Comparison of ENCODE assay signal across 22 mouse cellular contexts in genomic region chr3:100365354-100365945, GRCm38 (mm10).
A peak's percentile ranks its signal among the peaks of the same experiment; 100 is the strongest.
DNase-seq lines count a peak whose midpoint lies in the region; ATAC-seq and TF ChIP-seq lines count a peak whose summit lies in the region.
"Had no signal": no experiment of that assay in that cellular context is flagged by ENCODE, and none has a peak within 500 bp of the region (broad histone marks: within the 10 kb centered on the region; RNA-seq: fewer than 3 reads in every experiment).

No protein-coding gene starts in this region.

- no peak overlapping the region for H3K4me2 ChIP-seq in kidney, postnatal 0 days (ENCODE audit: low read length)
- no peak overlapping the region for H3K4me2 ChIP-seq in stomach, embryonic 15.5 days
- H3K4me2 ChIP-seq in stomach, postnatal 0 days (replicated peaks; ENCODE audit: low read depth) = no peak overlapping the region
- H3K4me2 ChIP-seq in limb, embryonic 12.5 days = no peak overlapping the region
- no peak overlapping the region for H3K4me2 ChIP-seq in stomach, embryonic 16.5 days (ENCODE audit: low read depth, low read length)
- H3K4me2 ChIP-seq in heart, embryonic 12.5 days = no peak overlapping the region
- H3K4me2 ChIP-seq: embryonic facial prominence, embryonic 12.5 days; heart, embryonic 11.5 days; hindbrain, embryonic 13.5 days; liver, embryonic 13.5 days; midbrain, embryonic 15.5 days; neural tube, embryonic 15.5 days had no signal

- no peaks in the 10 kb centered on the region for H3K9me3 ChIP-seq in kidney, postnatal 0 days (replicated peaks; ENCODE audit: low read length)
- no peaks in the 10 kb centered on the region for H3K9me3 ChIP-seq in stomach, embryonic 15.5 days
- H3K9me3 ChIP-seq in stomach, postnatal 0 days (ENCODE audit: control insufficient read depth, low read length) = no peaks in the 10 kb centered on the region
- H3K9me3 ChIP-seq in limb, embryonic 12.5 days = no peaks in the 10 kb centered on the region
- no peaks in the 10 kb centered on the region for H3K9me3 ChIP-seq in stomach, embryonic 16.5 days (replicated peaks; ENCODE audit: control insufficient read depth, low read length)
- no peaks in the 10 kb centered on the region for H3K9me3 ChIP-seq in heart, embryonic 12.5 days (replicated peaks)
- H3K9me3 ChIP-seq: embryonic facial prominence, embryonic 12.5 days; hindbrain, embryonic 13.5 days; liver, embryonic 13.5 days; midbrain, embryonic 15.5 days; neural tube, embryonic 15.5 days had no signal

- peak; percentile 62 for DNase-seq in kidney, postnatal 0 days (ENCODE audit: low spot score)
- no peak for DNase-seq in kidney, adult 9 months
- DNase-seq in stomach, postnatal 0 days (ENCODE audit: low spot score) = no peak
- DNase-seq in spleen, postnatal 4 days (ENCODE audit: low spot score in 2 of 2) = no peak
- DNase-seq: adrenal gland, adult 8-10 months; cerebellum, adult 9-11 months; heart, postnatal 14 days; liver, embryonic 13.5 days; right cerebral cortex, postnatal 14 days; thymus, adult 18-20 months had no signal

- no peaks in the 10 kb centered on the region for H3K36me3 ChIP-seq in kidney, postnatal 0 days (ENCODE audit: insufficient read depth, low read length)
- H3K36me3 ChIP-seq in stomach, embryonic 15.5 days = no peaks in the 10 kb centered on the region
- H3K36me3 ChIP-seq in stomach, postnatal 0 days (ENCODE audit: control insufficient read depth, insufficient read depth, low read length) = no peaks in the 10 kb centered on the region
- no peaks in the 10 kb centered on the region for H3K36me3 ChIP-seq in limb, embryonic 12.5 days
- H3K36me3 ChIP-seq in stomach, embryonic 16.5 days (ENCODE audit: control insufficient read depth, insufficient read depth, low read length) = no peaks in the 10 kb centered on the region
- no peaks in the 10 kb centered on the region for H3K36me3 ChIP-seq in heart, embryonic 12.5 days
- H3K36me3 ChIP-seq: embryonic facial prominence, embryonic 12.5 days; hindbrain, embryonic 13.5 days; liver, embryonic 13.5 days; midbrain, embryonic 15.5 days; neural tube, embryonic 15.5 days had no signal

- no peak for TF ChIP-seq CTCF in kidney, postnatal 0 days (IDR thresholded peaks at IDR 0.05; ENCODE audit: low read depth)
- no peak for TF ChIP-seq CTCF in stomach, postnatal 0 days (IDR thresholded peaks at IDR 0.05; ENCODE audit: low read depth)

- no peaks in the 10 kb centered on the region for H3K27me3 ChIP-seq in kidney, postnatal 0 days (ENCODE audit: insufficient read depth, low read length)
- H3K27me3 ChIP-seq in stomach, embryonic 15.5 days (replicated peaks) = no peaks in the 10 kb centered on the region
- no peaks in the 10 kb centered on the region for H3K27me3 ChIP-seq in stomach, postnatal 0 days (ENCODE audit: control insufficient read depth, insufficient read depth, low read length)
- no peaks in the 10 kb centered on the region for H3K27me3 ChIP-seq in limb, embryonic 12.5 days
- no peaks in the 10 kb centered on the region for H3K27me3 ChIP-seq in stomach, embryonic 16.5 days (ENCODE audit: control insufficient read depth, insufficient read depth, low read length)
- no peaks in the 10 kb centered on the region for H3K27me3 ChIP-seq in heart, embryonic 12.5 days (replicated peaks)
- H3K27me3 ChIP-seq: embryonic facial prominence, embryonic 12.5 days; hindbrain, embryonic 13.5 days; midbrain, embryonic 15.5 days; neural tube, embryonic 15.5 days had no signal

- no peak overlapping the region for H3K4me3 ChIP-seq in kidney, postnatal 0 days (replicated peaks; ENCODE audit: low read depth, low read length)
- H3K4me3 ChIP-seq in stomach, embryonic 15.5 days (replicated peaks) = no peak overlapping the region
- no peak overlapping the region for H3K4me3 ChIP-seq in stomach, postnatal 0 days (ENCODE audit: low read depth, low read length)
- H3K4me3 ChIP-seq in limb, embryonic 12.5 days (replicated peaks) = no peak overlapping the region
- H3K4me3 ChIP-seq in stomach, embryonic 16.5 days (replicated peaks; ENCODE audit: low read length) = no peak overlapping the region
- H3K4me3 ChIP-seq in heart, embryonic 12.5 days = no peak overlapping the region
- H3K4me3 ChIP-seq: embryonic facial prominence, embryonic 12.5 days; erythroblast, embryonic 14.5 days; hindbrain, embryonic 13.5 days; layer of hippocampus, adult 2 months; liver, embryonic 13.5 days; midbrain, embryonic 15.5 days; neural tube, embryonic 15.5 days had no signal

- ATAC-seq in kidney, postnatal 0 days (replicated peaks; ENCODE audit: low FRiP score, low read depth) = peak; percentile 49; the same call in 1 of the 2 replicates
- peak; percentile 31; the same call in 1 of the 2 replicates for ATAC-seq in stomach, embryonic 15.5 days (ENCODE audit: insufficient read depth, low FRiP score, low read depth)
- ATAC-seq in stomach, postnatal 0 days (ENCODE audit: low FRiP score, low TSS enrichment) = no peak
- no peak for ATAC-seq in limb, embryonic 12.5 days (ENCODE audit: insufficient number of reproducible peaks, insufficient read depth, low FRiP score, low TSS enrichment, low read depth)
- ATAC-seq in stomach, embryonic 16.5 days (ENCODE audit: insufficient read depth, low FRiP score) = 0 out of 2 replicates have a peak, but pooled peaks have one; percentile 21
- ATAC-seq in heart, embryonic 12.5 days (ENCODE audit: insufficient number of reproducible peaks, low FRiP score) = no peak
- ATAC-seq: forebrain, embryonic 14.5 days; midbrain, embryonic 15.5 days had no signal

- H3K9ac ChIP-seq in kidney, postnatal 0 days (ENCODE audit: low read depth, low read length) = no peak overlapping the region
- H3K9ac ChIP-seq in stomach, embryonic 15.5 days = no peak overlapping the region
- no peak overlapping the region for H3K9ac ChIP-seq in stomach, postnatal 0 days (ENCODE audit: low read length)
- H3K9ac ChIP-seq in limb, embryonic 12.5 days (replicated peaks) = no peak overlapping the region
- H3K9ac ChIP-seq in stomach, embryonic 16.5 days (ENCODE audit: low read length) = no peak overlapping the region
- no peak overlapping the region for H3K9ac ChIP-seq in heart, embryonic 12.5 days
- H3K9ac ChIP-seq: embryonic facial prominence, embryonic 12.5 days; hindbrain, embryonic 13.5 days; liver, embryonic 13.5 days; midbrain, embryonic 15.5 days; neural tube, embryonic 15.5 days had no signal

- WGBS in kidney, postnatal 0 days = 48% methylated on average over 3 of the region's 3 CpGs
- WGBS in stomach, embryonic 15.5 days = 71% methylated on average over 3 of the region's 3 CpGs
- WGBS in stomach, postnatal 0 days = 69% methylated on average over 3 of the region's 3 CpGs
- 79% methylated on average over 3 of the region's 3 CpGs for WGBS in limb, embryonic 12.5 days
- WGBS in stomach, embryonic 16.5 days = 61% methylated on average over 3 of the region's 3 CpGs
- 84% methylated on average over 3 of the region's 3 CpGs for WGBS in heart, embryonic 12.5 days

- peaks cover 15% of the 10 kb centered on the region; the same call in 1 of the 2 replicates for H3K4me1 ChIP-seq in kidney, postnatal 0 days (replicated peaks; ENCODE audit: insufficient read depth, low read length)
- no peaks in the 10 kb centered on the region for H3K4me1 ChIP-seq in stomach, embryonic 15.5 days
- no peaks in the 10 kb centered on the region for H3K4me1 ChIP-seq in stomach, postnatal 0 days (replicated peaks; ENCODE audit: control insufficient read depth, insufficient read depth)
- 0 out of 2 replicates have a peak, but pooled peaks cover 10% of the 10 kb centered on the region for H3K4me1 ChIP-seq in limb, embryonic 12.5 days (replicated peaks)
- no peaks in the 10 kb centered on the region for H3K4me1 ChIP-seq in stomach, embryonic 16.5 days (ENCODE audit: control insufficient read depth, insufficient read depth, low read length)
- no peaks in the 10 kb centered on the region; the same call in 1 of the 2 replicates for H3K4me1 ChIP-seq in heart, embryonic 12.5 days (replicated peaks)
- H3K4me1 ChIP-seq: embryonic facial prominence, embryonic 12.5 days; hindbrain, embryonic 13.5 days; liver, embryonic 13.5 days; midbrain, embryonic 15.5 days; neural tube, embryonic 15.5 days had no signal

- no peak for TF ChIP-seq EP300 in stomach, postnatal 0 days (optimal IDR thresholded peaks at IDR 0.05)

- 0 out of 2 replicates have a peak overlapping the region, but pooled peaks have one; percentile 38 for H3K27ac ChIP-seq in kidney, postnatal 0 days
- no peak overlapping the region for H3K27ac ChIP-seq in stomach, embryonic 15.5 days
- no peak overlapping the region for H3K27ac ChIP-seq in stomach, postnatal 0 days (replicated peaks)
- peak overlapping the region; percentile 25 for H3K27ac ChIP-seq in limb, embryonic 12.5 days
- H3K27ac ChIP-seq in stomach, embryonic 16.5 days (ENCODE audit: low read length) = no peak overlapping the region
- H3K27ac ChIP-seq in heart, embryonic 12.5 days (ENCODE audit: poor library complexity, severe bottlenecking) = no peak overlapping the region
- H3K27ac ChIP-seq: embryonic facial prominence, embryonic 12.5 days; hindbrain, embryonic 13.5 days; layer of hippocampus, adult 2 months; liver, embryonic 13.5 days; midbrain, embryonic 15.5 days; neural tube, embryonic 15.5 days had no signal

Comparison
In these comparisons a context has a peak if more than half of its experiments do, and no peak if none do; other contexts are left out.
1. ATAC-seq: peak in kidney, postnatal 0 days (single experiment), stomach, embryonic 15.5 days (single experiment) and stomach, embryonic 16.5 days (single experiment); none in stomach, postnatal 0 days (single experiment), limb, embryonic 12.5 days (single experiment) and heart, embryonic 12.5 days (single experiment).
2. H3K27ac ChIP-seq: peak in kidney, postnatal 0 days (single experiment) and limb, embryonic 12.5 days (single experiment); none in stomach, embryonic 15.5 days (single experiment), stomach, postnatal 0 days (single experiment), stomach, embryonic 16.5 days (single experiment) and heart, embryonic 12.5 days (single experiment).